Mouse (Mus musculus) brain, embryonic 14.5 days (tissue): Measurements from ENCODE around the gene Uncx.

Source experiments
- CTCF ChIP-seq: fragments of 200-500 bp; IDR thresholded peaks from 2 replicates; pipeline ENCODE4 v1.5.1; 2012; ENCODE audit warnings: inconsistent platforms, mild to moderate bottlenecking, moderate library complexity, borderline replicate concordance; ENCODE audit not compliant: insufficient read depth, insufficient read length; ENCODE audit errors: extremely low read depth
- POLR2A ChIP-seq: fragments of 200-500 bp; IDR thresholded peaks from 2 replicates; pipeline ENCODE4 v1.6.1; 2012; ENCODE audit warnings: mild to moderate bottlenecking, inconsistent platforms, borderline replicate concordance; ENCODE audit not compliant: poor library complexity, insufficient read depth, insufficient read length, severe bottlenecking; ENCODE audit errors: extremely low read depth

DNA sequence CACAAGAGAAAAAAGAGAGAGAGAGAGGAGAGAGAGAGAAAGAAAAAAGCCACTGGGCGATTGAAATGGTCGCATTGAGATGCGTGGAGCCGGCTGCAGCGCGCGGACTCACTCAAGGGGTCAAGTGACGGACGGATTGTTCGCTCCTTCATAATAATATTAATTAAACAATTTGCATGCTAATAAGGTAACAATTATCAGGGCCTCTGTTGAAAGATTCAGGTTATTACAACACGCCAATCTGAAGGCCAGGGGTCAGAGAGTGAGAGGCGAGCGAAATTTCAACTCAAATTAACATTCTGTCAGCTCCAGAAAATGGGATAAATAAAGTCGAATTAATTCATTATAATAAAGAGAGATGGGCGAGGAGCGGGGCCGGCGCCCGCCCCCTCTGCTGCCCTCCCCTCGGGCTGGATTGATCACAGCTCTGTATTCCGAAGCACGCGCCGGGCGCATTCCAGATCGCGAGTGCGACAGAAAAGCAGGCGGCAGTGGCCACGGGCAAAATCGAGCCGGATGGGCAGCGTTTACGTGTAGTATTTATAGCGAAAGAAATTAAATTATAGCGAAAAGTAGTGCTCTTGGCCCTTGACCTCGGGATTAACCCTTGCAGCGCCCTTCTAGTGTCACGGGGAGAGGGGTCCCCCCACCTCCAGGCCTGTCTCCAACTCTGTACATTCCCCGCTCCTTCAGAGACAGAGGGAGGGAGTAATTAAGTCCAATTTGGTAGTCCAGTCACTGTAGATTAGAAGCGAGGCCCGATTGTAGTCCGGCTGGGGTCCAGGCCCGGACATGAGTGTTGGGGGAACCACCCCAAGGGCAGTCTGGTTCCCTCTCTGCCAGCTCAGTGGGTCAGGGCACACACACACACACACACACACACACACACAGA, 1.9 kb upstream of the Uncx start:
- no peak for TF ChIP-seq CTCF
- no peak for TF ChIP-seq POLR2A
